Mouse (Mus musculus) cerebellum, postnatal 25 days (tissue): ENCODE data around the gene Fgd4.
A peak's percentile ranks its signal among the peaks of the same experiment; 100 is the strongest.
"Not testable (repeated sequence)": the region's sequence is repeated elsewhere in the genome, so short reads cannot be mapped to it uniquely, and the experiment has no call there.

Experiments used
- DNase-seq, 2 experiments: peaks; one replicate each; pipeline ENCODE4 v3.0.0; 2021; ENCODE audit warnings: mixed read lengths in 2 of 2

The Fgd4 gene

DNA sequence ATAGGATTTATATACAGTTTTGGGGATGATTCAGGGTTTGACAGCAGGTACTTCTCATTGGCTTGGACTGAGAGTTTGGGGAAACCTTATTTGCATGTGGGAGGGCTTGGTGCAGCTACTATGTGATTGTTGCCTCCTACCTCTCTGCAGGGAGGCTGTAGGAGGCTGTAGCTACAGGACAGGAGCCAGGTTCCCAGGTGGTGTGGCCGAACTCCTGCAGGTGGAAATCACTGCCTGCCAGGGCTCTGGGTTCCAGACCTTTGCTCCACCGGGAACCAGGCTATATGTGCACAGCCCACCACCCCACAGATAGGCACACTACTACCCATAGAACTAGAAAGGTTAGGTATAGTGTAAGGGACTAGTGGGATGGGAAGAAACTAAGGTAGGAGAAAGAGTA lies 61.0 kb downstream of the Fgd4 start:
- peak; percentile 71 to 76 for DNase-seq

DNA sequence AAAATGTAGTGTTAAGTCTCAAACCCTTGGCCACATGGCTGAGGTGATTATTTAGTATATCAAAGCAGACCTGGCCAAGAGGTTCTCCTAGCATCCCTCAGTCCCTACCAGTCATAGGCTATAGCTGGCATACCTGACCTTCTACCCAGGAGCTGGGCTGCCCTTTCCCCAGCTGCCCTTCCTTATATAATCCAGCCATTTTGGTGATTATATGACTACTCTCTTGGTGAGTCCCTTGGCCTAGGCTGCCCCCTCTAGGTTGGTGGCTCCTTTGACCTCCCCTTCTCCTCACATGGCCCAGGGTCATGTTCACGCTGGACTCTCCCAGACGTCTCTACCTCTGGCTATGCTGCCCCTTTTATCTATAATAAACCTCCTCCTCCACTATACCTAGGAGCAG lies 65.1 kb downstream of the Fgd4 start:
- DNase-seq, result no peak

DNA sequence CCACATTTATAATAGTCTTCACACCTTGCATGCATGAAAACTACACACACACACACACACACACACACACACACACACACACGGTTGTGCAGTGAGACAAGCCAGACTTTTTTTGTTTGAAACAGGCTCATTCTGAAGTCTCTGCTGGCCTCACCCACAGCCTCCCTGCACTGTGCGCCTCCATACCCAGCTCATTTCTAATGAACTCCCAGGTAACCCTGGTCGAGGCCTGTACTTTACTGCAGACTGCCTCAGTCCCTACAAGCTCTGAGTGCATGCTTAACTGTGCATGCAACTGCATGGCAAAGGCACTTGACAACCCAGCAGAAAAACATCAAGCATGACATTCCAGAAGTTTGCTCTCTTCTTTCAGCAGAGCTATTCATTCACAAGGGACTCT lies 72.3 kb downstream of the Fgd4 start:
- no peak for DNase-seq

DNA sequence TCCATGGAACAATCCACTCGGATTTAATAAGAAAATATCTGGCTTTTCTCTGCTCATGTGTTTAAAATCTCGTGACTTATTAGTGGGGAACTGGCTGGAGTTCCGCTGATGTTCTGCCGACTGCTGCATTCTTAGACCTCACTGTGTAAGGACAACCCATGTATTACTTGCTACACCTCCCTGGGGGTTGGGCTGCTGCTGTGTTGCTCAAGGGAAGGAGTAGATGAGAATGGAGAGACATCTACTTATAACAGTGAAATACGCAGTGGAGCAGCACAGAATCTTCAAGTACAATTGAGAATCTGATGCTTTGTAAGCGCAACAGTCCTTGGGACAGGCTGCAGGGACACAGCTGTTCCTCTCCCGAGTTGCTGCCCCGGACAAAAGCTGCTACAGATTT lies 73.1 kb downstream of the Fgd4 start:
- DNase-seq, result no peak

DNA sequence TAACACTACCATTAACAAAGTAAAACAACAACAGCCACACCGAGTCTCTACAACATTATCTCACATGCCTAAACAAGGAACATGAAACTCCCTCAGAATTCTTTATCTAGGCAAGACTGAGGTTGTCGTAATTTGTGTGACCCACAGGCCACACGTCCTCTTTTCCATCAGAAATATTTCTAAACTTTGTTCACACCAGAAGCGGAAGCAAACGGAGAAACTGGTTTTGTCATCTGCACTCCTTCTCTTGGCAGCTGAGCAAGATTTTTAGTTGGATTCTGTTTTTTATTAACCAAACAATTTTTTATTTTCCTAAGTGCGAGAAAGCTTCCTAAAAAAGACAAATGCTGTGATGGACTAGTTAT lies 73.6 kb downstream of the Fgd4 start:
- DNase-seq, result no peak

DNA sequence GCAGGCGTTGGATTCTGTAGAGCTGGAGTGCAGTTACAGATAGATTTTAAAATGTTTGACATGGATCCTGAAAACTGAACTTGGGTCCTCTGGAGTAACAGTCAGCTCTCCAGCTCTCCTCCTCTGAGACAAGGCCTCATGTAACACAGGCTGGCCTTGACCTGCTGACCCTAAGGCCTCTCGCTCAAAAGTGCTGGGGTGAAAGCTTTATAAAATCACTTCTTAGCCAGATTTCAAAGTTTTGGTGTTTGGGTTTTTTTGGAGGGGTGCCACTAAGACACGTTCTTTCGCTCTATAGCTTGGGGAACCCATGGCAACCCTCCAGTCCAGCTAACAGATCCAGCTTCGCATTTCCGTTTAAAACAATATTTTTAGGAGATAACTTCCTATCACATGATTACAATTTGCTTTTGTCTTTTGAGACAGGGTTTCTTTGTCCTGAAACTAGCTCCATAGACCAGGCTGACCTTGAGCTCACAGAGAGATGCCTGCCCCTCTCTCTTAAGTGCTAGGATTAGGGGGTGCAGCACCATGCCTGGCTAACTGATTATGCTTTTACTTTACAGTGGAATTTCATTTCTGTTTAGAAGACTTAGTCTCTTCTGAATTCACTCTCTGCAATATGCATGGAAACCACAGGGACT lies 74.1 kb downstream of the Fgd4 start:
- no peak for DNase-seq

DNA sequence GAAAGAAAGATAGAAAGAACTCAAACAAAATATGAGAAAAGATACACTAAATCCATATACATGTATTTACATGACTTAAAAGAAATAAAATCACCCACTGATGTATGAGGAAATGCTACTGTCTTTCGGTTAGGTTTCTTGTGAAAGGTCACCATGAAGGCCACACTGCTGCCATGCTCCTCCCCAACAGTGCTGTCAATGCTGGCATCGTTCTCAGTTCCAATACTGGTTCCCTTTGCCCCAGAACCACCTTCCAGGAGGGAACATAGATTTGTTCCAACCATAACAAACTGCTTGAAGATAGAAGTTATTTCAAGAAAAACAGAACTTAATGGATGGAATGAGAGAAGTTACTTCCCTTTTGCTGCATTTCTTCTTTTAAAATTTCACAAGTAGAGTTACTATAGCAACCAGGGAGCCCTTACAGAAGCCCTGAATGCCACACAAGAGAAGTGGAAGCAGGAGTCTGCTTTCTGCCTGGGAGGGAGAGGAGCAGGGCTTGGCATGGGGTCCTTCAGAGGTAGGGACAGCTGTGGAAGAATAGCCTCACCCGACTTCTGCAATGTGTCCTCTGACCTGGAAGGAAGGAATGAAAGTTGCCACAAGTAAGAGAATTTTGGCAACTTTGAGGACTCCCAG lies 75.0 kb downstream of the Fgd4 start:
- no peak for DNase-seq

DNA sequence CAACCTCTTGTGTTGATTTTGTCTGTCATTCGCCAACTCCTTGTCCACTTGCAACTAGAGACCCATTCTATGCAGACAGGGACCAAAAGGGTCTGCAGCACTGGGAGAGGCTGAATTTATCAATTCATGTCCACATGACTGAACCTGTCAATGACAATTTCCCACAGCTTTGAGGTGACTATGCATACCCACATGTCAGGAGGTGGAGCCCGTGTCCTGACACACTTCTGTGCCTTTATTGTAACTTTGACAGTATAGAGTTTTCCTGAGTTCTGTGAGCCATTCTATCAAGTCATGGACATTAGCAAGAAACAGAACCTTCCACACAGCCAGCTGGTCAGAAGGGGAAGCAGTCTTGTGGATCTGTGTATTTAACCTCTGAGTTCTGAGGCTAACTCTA lies 76.7 kb downstream of the Fgd4 start:
- no peak for DNase-seq

DNA sequence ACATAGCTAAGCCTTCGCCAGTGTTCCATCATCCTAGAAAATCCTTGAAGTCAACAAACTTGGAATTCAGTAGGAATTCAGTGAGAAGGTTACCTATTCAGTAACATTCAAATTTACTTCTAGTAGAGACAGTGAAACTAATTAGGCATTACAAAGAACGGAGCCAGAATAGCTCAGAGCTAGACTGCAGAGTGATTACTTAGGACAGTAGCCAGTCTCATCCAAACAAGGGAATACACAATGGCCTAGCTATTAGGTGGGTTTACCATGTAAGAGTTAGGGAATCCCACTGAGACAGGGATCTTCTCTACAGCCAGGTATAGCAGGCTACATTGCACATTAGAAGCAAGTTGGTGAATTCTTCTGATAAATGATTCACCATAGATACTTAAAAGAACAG lies 77.5 kb downstream of the Fgd4 start:
- not testable (repeated sequence) for DNase-seq

DNA sequence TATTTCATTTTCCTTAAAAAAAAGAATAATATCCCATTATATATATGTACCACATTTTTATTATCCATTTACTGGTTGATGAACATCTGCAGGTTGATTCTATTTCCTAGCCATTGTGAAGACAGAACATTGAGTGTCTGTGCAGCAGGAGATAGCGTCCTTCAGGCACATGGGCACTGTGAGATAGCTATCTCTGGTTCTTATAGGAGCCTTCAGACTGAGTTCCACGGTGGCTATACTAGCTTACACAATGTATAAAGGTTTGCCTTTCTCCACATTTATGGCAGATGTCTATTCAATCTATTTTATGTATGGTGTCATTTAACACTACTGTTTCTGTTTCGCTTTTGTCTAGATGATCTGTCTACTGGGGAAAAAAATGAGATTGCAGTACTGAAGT lies 98.9 kb downstream of the Fgd4 start:
- DNase-seq, result no peak

DNA sequence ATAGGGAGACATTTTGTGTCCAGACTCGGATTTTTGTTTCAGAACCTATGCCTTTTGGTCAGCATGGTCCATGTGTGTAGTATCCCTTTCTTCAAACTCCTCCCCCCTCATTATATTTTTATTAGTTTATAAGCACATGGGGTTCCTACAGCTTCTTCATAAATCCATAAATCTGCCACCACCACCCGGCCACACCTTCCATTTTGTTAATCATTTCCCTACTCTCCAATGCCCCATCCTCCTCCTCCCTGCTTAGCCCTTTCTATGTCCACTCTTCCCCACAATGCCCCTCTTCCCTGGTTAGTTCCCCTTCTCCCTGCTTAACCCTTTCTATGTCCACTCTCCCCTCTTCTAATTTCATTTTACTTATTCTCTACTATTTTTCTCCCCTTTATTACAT lies 99.4 kb downstream of the Fgd4 start:
- DNase-seq, result no peak

DNA sequence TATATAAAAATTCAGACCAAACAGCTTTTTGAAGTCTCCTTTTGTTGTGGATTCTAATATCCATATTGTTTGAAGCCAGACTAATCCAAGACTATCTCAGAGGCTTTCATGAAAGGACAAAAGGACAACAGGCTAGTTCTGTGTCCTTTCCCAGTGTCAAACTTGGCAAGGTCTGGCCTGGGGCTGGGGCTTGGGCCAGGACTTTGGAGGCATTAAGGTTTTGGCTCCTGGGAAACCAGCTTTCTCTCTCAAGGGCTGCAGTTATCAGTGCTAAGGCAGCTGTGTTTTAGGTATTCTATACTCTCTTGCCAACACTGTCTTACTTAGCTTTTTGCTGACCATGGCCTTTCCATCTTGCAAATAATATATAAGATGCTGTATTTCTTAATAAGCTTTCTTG lies 101.6 kb downstream of the Fgd4 start:
- DNase-seq, result peak; percentile 62 to 77

DNA sequence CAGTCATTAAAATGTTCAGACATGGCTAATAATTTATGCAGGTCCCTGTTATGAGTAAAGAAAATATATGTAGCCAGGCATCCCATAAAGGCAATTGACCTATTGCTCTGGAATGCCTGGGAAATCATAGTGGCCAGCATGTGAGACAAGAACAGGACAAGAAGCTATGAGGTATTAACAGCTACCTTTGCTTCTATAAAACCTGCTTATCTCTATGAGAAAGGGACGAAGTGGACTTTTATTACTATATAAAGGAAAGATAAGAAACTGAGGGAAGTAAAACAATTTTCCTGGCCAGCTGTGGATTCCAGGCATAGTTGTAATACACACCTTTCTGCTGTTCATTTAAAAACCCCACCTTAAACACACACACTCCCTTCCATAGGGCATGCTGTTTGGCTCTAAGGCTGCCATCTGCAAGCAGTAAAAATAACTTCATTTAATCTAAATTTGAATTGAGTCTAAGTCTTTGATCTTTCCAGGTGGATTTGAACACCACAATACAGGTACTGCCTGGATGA lies 114.8 kb downstream of the Fgd4 start:
- DNase-seq, result no peak

DNA sequence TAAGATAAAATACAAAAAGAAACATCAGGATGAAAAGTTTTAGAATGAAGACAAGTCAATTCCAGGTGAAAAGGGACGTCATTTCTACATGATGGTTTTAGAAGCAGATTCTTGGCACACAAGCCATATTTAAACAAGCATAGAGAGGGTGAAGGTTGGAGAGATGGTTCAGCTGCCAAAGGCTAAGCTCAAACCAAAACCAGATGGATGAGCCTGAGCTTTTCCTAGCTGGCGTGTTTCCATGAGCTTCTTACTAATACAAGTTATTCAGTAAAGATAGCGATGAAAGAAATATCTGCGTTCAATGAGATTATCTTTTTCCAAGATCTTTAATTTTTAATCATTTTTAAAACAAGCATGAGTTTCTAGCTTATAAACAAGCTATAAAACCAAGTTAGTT lies 115.7 kb downstream of the Fgd4 start:
- DNase-seq, result peak; percentile 28 to 71

DNA sequence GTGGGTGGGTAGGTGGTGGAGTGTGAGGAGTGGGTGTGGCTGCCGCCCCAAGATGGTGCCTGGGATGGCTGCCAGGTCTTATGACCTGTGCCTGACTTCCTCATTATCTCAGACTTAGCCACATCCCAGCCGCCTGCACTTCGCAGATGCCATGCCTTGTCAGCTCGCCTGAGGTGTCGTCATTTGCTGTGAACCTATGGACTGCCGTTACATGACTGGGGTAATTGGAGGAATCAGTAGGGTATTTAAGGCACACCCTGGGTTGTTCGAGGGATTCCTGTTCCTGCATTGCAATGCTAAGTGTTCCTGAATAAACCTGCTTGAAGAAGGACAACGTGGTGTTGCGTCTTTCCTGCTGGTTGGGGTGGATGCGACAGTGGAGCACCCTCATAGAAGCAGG lies 126.9 kb downstream of the Fgd4 start:
- DNase-seq, result not testable (repeated sequence)

DNA sequence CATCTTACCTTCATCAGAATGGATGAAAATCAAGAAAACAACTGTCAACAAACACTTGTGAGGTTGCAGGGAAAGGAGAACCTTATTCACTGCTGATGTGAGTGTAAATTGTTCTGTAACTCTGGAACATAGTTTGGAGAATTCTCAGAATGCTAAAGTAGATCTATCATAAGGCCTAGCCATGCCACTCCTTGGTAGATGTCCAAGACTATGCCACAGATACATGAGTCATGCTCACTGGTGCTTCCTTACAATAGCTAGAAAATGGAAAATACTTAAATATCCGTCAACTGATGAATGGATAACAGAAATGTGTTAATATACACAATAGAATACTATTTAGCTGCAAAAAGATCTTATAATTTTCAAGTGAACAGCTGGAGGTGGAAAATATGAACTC lies 150.3 kb downstream of the Fgd4 start:
- no peak for DNase-seq

DNA sequence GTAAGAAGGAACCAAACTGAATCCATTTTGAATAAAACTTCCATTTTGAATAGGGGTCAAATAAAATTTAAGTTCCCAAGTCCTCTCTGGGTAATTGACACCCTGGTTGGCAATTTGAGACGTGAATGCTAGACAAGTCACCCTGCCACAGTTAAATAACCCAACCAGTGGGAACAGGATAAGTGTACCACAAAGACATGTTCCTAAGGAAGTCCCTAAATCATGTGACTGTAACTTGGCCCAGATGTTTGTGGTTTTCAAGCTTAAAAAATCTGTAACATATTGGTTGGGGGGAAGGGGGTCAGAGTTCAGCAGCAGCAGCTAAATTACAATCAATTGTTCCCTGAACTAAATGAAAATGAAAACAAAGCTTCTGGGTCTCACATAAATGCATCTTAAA lies 161.9 kb downstream of the Fgd4 start:
- no peak for DNase-seq

DNA sequence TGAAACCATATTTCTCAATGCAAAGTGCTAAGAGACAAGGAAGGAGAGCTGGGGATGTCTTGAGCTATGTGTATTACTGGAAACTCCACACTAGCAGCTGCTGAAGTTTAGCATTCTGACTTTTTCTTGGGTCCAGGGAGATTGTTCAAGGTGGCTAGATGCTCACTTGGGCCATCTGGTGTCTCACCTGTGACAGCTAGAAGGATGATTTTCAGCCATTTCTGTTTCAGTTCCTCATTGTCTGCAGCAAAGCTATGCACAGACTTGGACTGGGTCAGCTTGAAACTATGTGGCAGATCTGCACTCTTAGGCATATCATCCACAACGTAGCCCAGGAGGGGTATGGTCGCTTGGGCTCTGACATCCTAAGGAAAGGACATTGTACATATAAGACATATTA lies 177.9 kb downstream of the Fgd4 start:
- DNase-seq, result no peak

DNA sequence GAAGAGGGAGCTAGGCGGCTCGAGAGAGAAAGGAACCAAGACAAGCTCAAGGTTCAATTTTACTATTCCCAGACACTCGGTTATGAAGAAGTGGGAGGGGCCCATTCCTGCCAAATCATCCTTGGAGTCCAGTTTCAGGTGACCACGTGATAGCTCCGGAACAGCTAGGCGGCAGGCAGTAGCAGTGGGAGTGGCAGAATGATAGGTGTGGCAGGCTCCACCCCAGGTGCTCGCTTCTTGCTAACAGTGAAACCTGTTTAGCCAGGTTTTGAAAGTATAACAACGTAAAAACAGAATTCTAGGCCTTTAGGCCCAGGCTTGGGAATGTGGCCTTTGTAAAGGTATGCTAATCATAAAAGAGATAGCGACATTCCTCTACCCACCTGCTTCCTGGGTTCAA lies 233.1 kb downstream of the Fgd4 start:
- not testable (repeated sequence) for DNase-seq
